Mouse (Mus musculus) cerebellum, adult (tissue): Measurements from ENCODE around the gene Fggy.

Experiments
- ATAC-seq: cut with Nextera tagmentation; 2 replicates; pipeline ENCODE4 v1.9.2; 2017; ENCODE audit warnings: mild to moderate bottlenecking, moderate library complexity, mixed read lengths; ENCODE audit not compliant: insufficient number of reproducible peaks, low FRiP score, low TSS enrichment

Fggy gene

GRCm38 (mm10) chr4:95933801-95934356 is 376.6 kb downstream of the Fggy start:
- no peak for ATAC-seq

- ATAC-seq, result no peak
Measured at GRCm38 (mm10) chr4:95934384-95935035, 377.2 kb downstream of the Fggy start.

GRCm38 (mm10) chr4:95938701-95939100 is 381.4 kb downstream of the Fggy start:
- ATAC-seq, result no peak

GRCm38 (mm10) chr4:95947896-95948295 is 390.6 kb downstream of the Fggy start:
- no peak for ATAC-seq

- ATAC-seq, result no peak
Measured at GRCm38 (mm10) chr4:95953328-95953727, 396.0 kb downstream of the Fggy start.

- peak; percentile 98 for ATAC-seq
Measured at GRCm38 (mm10) chr4:95966928-95967724, 409.8 kb downstream of the Fggy start, which contains the start of gene Hook1. Gene Hook1 (plus strand): TSS chr4:95967240.
